Mouse (Mus musculus) forebrain, embryonic 14.5 days (tissue): Measurements from ENCODE around the gene Traf7. TPM values are rescaled to one million over a fixed set of nuclear protein-coding genes. Genes with fewer than 3 reads are reported as not detected.
A peak's percentile ranks its signal among the peaks of the same experiment; 100 is the strongest.

Source experiments
- ATAC-seq: fragments of 200-750 bp; cut with Nextera tagmentation; 2 replicates; pipeline ENCODE4 v1.8.0; 2017; ENCODE audit warnings: mild to moderate bottlenecking, moderate library complexity
- DNase-seq: peaks from one replicate; pipeline ENCODE4 v3.0.0-alpha.2; 2015; ENCODE audit warnings: low spot score
- H3K27ac ChIP-seq: fragments of 300-500 bp; sonication (generic); 2 replicates; pipeline ENCODE4 v1.5.1; 2014; ENCODE audit warnings: low read depth, mild to moderate bottlenecking, control low read depth, low read length, moderate library complexity
- H3K27me3 ChIP-seq: fragments of 300-500 bp; sonication (generic); replicated peaks from 2 replicates; pipeline ENCODE4 v1.6.1; 2014; ENCODE audit warnings: low read length, control low read depth, mixed read lengths; ENCODE audit not compliant: control insufficient read depth, insufficient read depth
- H3K36me3 ChIP-seq: fragments of 300-500 bp; sonication (generic); 2 replicates; pipeline ENCODE4 v1.6.1; 2014; ENCODE audit warnings: low read length, control low read depth; ENCODE audit not compliant: control insufficient read depth, insufficient read depth
- H3K4me1 ChIP-seq: fragments of 300-500 bp; sonication (generic); 2 replicates; pipeline ENCODE4 v1.6.1; 2014; ENCODE audit warnings: antibody characterized with exemption, low read length, control low read depth; ENCODE audit not compliant: control insufficient read depth, insufficient read depth
- H3K4me2 ChIP-seq: fragments of 300-500 bp; sonication (generic); 2 replicates; pipeline ENCODE4 v1.6.1; 2014; ENCODE audit warnings: mild to moderate bottlenecking, control low read depth, low read length
- H3K4me3 ChIP-seq: fragments of 300-500 bp; sonication (generic); 2 replicates; pipeline ENCODE4 v1.5.1; 2014; ENCODE audit warnings: low read depth, low read length, control low read depth
- H3K9ac ChIP-seq: fragments of 300-500 bp; sonication (generic); 2 replicates; pipeline ENCODE4 v1.6.1; 2014; ENCODE audit warnings: mild to moderate bottlenecking, low read length, control low read depth, moderate library complexity
- H3K9me3 ChIP-seq: fragments of 300-500 bp; sonication (generic); replicated peaks from 2 replicates; pipeline ENCODE4 v1.6.1; 2016; ENCODE audit warnings: low read length, control low read depth, mixed read lengths; ENCODE audit not compliant: control insufficient read depth
- WGBS: fragments of 180-500 bp; shearing (Covaris S2); extraction: QIAGEN DNeasy Blood & Tissue Kit; methylation state at CpG from one replicate; pipeline ENCODE4 v1.1.7; 2014; 5-methylcytosine and 5-hydroxymethylcytosine counted together
- polyA plus RNA-seq: library from polyadenylated mRNA; unstranded; fragments of >200 nt; fragmentation: Nextera tagmentation; extraction: Ambion mirVana; gene quantifications from 2 replicates; pipeline ENCODE4 v1.2.1, GENCODE M21; 2014

Traf7 gene
- polyA plus RNA-seq, 1 experiment from 2014 or later: 80.1 TPM

DNA sequence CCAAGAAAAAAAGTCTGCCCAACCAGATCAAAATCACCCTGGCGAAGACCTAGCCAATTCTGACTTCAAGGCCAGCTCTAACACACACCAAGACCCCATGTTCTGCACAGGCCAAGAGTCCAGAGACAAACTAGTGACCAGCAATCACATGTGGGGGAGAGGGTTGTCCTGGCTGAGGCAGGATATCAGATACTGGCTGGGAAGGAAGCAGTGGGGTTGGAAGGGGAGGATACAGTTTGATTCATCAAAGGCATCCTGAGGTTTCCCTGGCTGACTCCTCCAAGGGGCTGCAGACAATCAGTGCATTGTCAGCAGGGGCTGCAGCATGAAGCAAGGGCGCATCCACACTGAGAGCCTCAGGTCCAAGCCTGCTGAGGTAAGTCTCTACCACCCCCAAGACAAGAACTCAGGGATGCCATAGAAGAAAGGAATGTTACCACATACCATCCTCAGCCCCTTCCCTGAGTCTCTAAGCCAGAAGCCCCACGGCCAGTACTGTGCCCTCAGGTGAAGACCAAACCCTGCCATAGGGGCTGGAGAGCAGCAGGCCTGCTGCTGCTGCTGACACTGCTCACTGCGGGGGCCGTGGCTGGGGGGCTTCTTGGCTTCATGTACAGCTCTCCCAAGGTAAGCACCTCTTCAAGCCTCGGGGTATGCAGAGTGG, 54.0 kb downstream of the Traf7 start, which contains the start of gene Bricd5:
Bricd5 (plus strand) TSS at position 273 of the 664 bp plus-strand sequence.
- 77% methylated on average over 6 of the region's 6 CpGs for WGBS

DNA sequence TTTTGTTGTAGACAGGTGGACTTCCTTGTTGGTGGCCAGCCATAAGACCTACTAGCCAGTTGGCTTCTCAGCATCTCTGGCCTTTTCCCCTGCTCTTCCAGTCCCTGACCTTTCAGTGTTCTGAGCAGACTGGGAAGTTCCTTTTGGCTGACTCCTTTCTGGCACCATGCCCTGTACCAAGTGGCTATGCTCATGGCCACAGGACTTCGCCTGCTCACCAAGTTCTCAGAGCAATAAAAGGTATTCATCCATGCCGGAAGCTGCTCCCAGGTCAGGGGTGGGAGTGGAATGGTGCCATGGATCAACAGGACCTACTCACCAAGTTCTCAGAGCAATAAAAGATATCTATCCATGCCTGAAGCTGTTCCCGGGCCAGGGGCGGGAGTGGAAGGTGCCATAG, 55.2 kb downstream of the Traf7 start:
- 84% methylated on average over 4 of the region's 4 CpGs for whole genome bisulfite sequencing
- no peak overlapping the region for H3K27ac ChIP-seq
- H3K4me1 ChIP-seq: peaks cover 17% of the 10 kb centered on the region
- H3K27me3 ChIP-seq: no peaks in the 10 kb centered on the region
- ATAC-seq (no peak), DNase-seq (no peak)
- H3K9me3 ChIP-seq: no peaks in the 10 kb centered on the region
- peaks cover 52% of the 10 kb centered on the region for H3K36me3 ChIP-seq
- H3K4me3 ChIP-seq: 0 out of 2 replicates have a peak overlapping the region, but pooled peaks have one; percentile 81
- peak overlapping the region; percentile 81 for H3K4me2 ChIP-seq
- 0 out of 2 replicates have a peak overlapping the region, but pooled peaks have one; percentile 83 for H3K9ac ChIP-seq

More for the DNA sequence above, 54.0 kb downstream of the Traf7 start, which contains the start of gene Bricd5:
- H3K27ac ChIP-seq: no peak within 1 kb of the TSS
- H3K9ac ChIP-seq: 0 out of 2 replicates have a peak within 1 kb of the TSS, but pooled peaks have one; percentile 83
- DNase-seq (no peak), ATAC-seq (no peak)
- H3K4me3 ChIP-seq: no peak within 1 kb of the TSS
- H3K36me3 ChIP-seq: peaks cover 54% of the 10 kb centered on the region
- H3K4me2 ChIP-seq: no peak within 1 kb of the TSS
- H3K9me3 ChIP-seq: no peaks in the 10 kb centered on the region
- peaks cover 22% of the 10 kb centered on the region for H3K4me1 ChIP-seq
- H3K27me3 ChIP-seq: no peaks in the 10 kb centered on the region

- H3K9me3 ChIP-seq: no peaks in the 10 kb centered on the region
- H3K27ac ChIP-seq: peak overlapping the region; percentile 72
- H3K36me3 ChIP-seq: peaks cover 36% of the 10 kb centered on the region
- no peaks in the 10 kb centered on the region for H3K27me3 ChIP-seq
- WGBS: under 1% methylated on average over 68 of the region's 68 CpGs
- DNase-seq (no peak), ATAC-seq (no peak)
- peak overlapping the region; percentile 81 for H3K4me3 ChIP-seq
- H3K4me1 ChIP-seq: peaks cover 17% of the 10 kb centered on the region
- peak overlapping the region; percentile 83 for H3K9ac ChIP-seq
- H3K4me2 ChIP-seq: peak overlapping the region; percentile 81
Observed at GRCm38 (mm10) chr17:24470701-24471527, 56.8 kb downstream of the Traf7 start.

- Histone ChIP-seq H3K4me2 (peak within 1 kb of the TSS; percentile 81), H3K4me3 (peak within 1 kb of the TSS; percentile 81), H3K9me3 (no peaks in the 10 kb centered on the region), H3K9ac (peak within 1 kb of the TSS; percentile 83), H3K27me3 (no peaks in the 10 kb centered on the region), H3K36me3 (peaks cover 28% of the 10 kb centered on the region), H3K27ac (peak within 1 kb of the TSS; percentile 80), H3K4me1 (peaks cover 17% of the 10 kb centered on the region)
- peak; percentile 100 for DNase-seq
- WGBS: under 1% methylated on average over 73 of the region's 75 CpGs
- ATAC-seq: peak; percentile 99
Observed at GRCm38 (mm10) chr17:24469910-24470602, 57.7 kb downstream of the Traf7 start, which contains the start of the genes E4f1 and Pgp. E4f1 (minus strand) TSS chr17:24470313. Pgp (plus strand) TSS chr17:24470392.

- peak overlapping the region; percentile 80 for H3K27ac ChIP-seq
- DNase-seq (no peak), ATAC-seq (no peak)
- peak overlapping the region; percentile 81 for H3K4me3 ChIP-seq
- 16% methylated on average over 7 of the region's 7 CpGs for WGBS
- peaks cover 17% of the 10 kb centered on the region for H3K4me1 ChIP-seq
- no peaks in the 10 kb centered on the region for H3K27me3 ChIP-seq
- no peaks in the 10 kb centered on the region for H3K9me3 ChIP-seq
- H3K36me3 ChIP-seq: peaks cover 22% of the 10 kb centered on the region
- H3K4me2 ChIP-seq: peak overlapping the region; percentile 81
- H3K9ac ChIP-seq: peak overlapping the region; percentile 83
Observed at GRCm38 (mm10) chr17:24469336-24469909, 58.3 kb downstream of the Traf7 start.

- H3K4me1 ChIP-seq: peaks cover 17% of the 10 kb centered on the region
- no peak overlapping the region for H3K4me2 ChIP-seq
- no peaks in the 10 kb centered on the region for H3K27me3 ChIP-seq
- no peak for ATAC-seq
- no peak overlapping the region for H3K27ac ChIP-seq
- 87% methylated on average over 5 of the region's 5 CpGs for WGBS
- peaks cover 15% of the 10 kb centered on the region for H3K36me3 ChIP-seq
- no peaks in the 10 kb centered on the region for H3K9me3 ChIP-seq
- DNase-seq: no peak
- H3K9ac ChIP-seq: no peak overlapping the region
- H3K4me3 ChIP-seq: no peak overlapping the region
Observed at GRCm38 (mm10) chr17:24468636-24469246, 59.0 kb downstream of the Traf7 start.

DNA sequence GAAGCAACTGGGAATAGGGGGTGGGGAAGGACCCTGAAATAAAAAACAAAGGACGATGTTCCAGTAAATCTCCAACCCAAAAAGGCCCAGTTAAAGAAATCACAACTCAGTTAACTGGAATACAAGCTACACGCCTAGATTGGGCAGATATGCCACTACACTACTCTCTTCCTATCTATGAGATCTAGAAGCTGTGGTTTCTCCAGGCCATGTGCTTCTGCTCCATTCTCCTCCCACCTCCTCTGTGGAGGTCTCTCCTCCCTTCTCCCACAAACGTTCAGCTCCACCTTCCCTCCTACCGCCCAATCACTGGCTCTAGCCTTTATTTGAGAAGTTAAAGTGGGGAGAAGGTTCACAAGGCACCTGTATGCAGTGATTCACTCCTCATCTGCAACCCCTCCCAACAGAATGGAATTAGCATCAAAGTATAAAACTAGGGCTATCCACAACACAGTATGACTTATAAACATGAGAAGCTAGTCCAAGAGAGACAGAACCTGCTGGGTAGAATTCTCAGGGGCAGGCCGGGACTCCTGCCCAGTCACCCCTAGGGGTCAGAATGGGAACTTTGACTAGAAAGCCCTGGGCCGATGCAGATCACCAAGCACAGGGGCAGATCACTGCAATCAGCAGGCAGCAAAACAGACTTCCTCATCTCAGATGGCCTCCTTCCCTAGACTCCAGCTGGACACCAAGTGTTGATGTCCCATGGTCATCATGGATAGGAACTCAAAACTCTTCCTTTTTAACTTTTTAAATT, 64.2 kb downstream of the Traf7 start:
- H3K4me1 ChIP-seq: no peaks in the 10 kb centered on the region
- no peak for DNase-seq
- no peaks in the 10 kb centered on the region for H3K36me3 ChIP-seq
- no peak overlapping the region for H3K27ac ChIP-seq
- no peaks in the 10 kb centered on the region for H3K27me3 ChIP-seq
- H3K4me2 ChIP-seq: no peak overlapping the region
- H3K9ac ChIP-seq: no peak overlapping the region
- WGBS: 63% methylated on average over 6 of the region's 6 CpGs
- ATAC-seq: no peak
- no peaks in the 10 kb centered on the region for H3K9me3 ChIP-seq
- no peak overlapping the region for H3K4me3 ChIP-seq
